Mouse (Mus musculus): ENCODE results near the gene Thumpd1. TPM values are rescaled to one million over a fixed set of nuclear protein-coding genes. Genes with fewer than 3 reads are reported as not detected.

Gene Thumpd1
- total RNA-seq, 1 experiment: 64.1 TPM

GRCm38 (mm10) chr7:119727621-119728020, 7.0 kb upstream of the Thumpd1 start:
- in situ Hi-C loops (cut with MboI; ENCODE audit: low sequenced_read_pairs in 2 of 2, unreplicated experiment in 2 of 2): no loop called here
- no peak overlapping the region for H3K4me3 ChIP-seq (ENCODE audit: insufficient read depth in 1 of 2, low read depth in 1 of 2, low read length in 2 of 2, poor library complexity in 1 of 2, severe bottlenecking in 1 of 2)
- no peaks in the 10 kb centered on the region for H3K4me1 ChIP-seq (ENCODE audit: control insufficient read depth in 2 of 2, insufficient read depth in 2 of 2, low read length in 2 of 2, poor library complexity in 1 of 2)
- no peaks in the 10 kb centered on the region for H3K9me3 ChIP-seq (ENCODE audit: control insufficient read depth, insufficient read depth, low read depth, low read length)
- no peak for TF ChIP-seq HCFC1 (IDR thresholded peaks at IDR 0.05; ENCODE audit: borderline replicate concordance, insufficient read depth, low read length)
- TF ChIP-seq CHD2 (IDR thresholded peaks at IDR 0.05; ENCODE audit: low read depth, low read length): no peak
- TF ChIP-seq ZNF384 (IDR thresholded peaks at IDR 0.05; ENCODE audit: low read depth, low read length): no peak
- TF ChIP-seq ZC3H11A (IDR thresholded peaks at IDR 0.05; ENCODE audit: borderline replicate concordance, low read depth, low read length): no peak
- TF ChIP-seq MAFK (IDR thresholded peaks at IDR 0.05; ENCODE audit: insufficient read depth, low read depth, low read length): no peak
- H3K36me3 ChIP-seq (ENCODE audit: control insufficient read depth, insufficient read depth, low read length, poor library complexity, severe bottlenecking): no peaks in the 10 kb centered on the region
- DNase-seq (ENCODE audit: low read depth, low spot score): no peak
- no peak overlapping the region for H3K9ac ChIP-seq (ENCODE audit: insufficient read depth, low read depth, low read length, poor library complexity, severe bottlenecking)
- no peak overlapping the region for H3K27ac ChIP-seq (ENCODE audit: insufficient read depth, low read depth, low read length, poor library complexity, severe bottlenecking)

- Histone ChIP-seq H3K4me3 (ENCODE audit: insufficient read depth in 1 of 2, low read depth in 1 of 2, low read length in 2 of 2, poor library complexity in 1 of 2, severe bottlenecking in 1 of 2) (peak overlapping the region; percentile 73 to 99), H3K4me1 (ENCODE audit: control insufficient read depth in 2 of 2, insufficient read depth in 2 of 2, low read length in 2 of 2, poor library complexity in 1 of 2) (no peaks in the 10 kb centered on the region; a peak in 1 of 4 replicates), H3K36me3 (ENCODE audit: control insufficient read depth, insufficient read depth, low read length, poor library complexity, severe bottlenecking) (peaks cover 19% of the 10 kb centered on the region), H3K9me3 (ENCODE audit: control insufficient read depth, insufficient read depth, low read depth, low read length) (no peaks in the 10 kb centered on the region), H3K9ac (ENCODE audit: insufficient read depth, low read depth, low read length, poor library complexity, severe bottlenecking) (peak overlapping the region; percentile 99; the same call in 1 of the 2 replicates), H3K27ac (ENCODE audit: insufficient read depth, low read depth, low read length, poor library complexity, severe bottlenecking) (no peak overlapping the region)
- in situ Hi-C loops (cut with MboI; ENCODE audit: low sequenced_read_pairs in 2 of 2, unreplicated experiment in 2 of 2): no loop called here
- TF ChIP-seq MAFK (IDR thresholded peaks at IDR 0.05; ENCODE audit: insufficient read depth, low read depth, low read length) (no peak), ZNF384 (IDR thresholded peaks at IDR 0.05; ENCODE audit: low read depth, low read length) (no peak), ZC3H11A (IDR thresholded peaks at IDR 0.05; ENCODE audit: borderline replicate concordance, low read depth, low read length) (no peak), HCFC1 (IDR thresholded peaks at IDR 0.05; ENCODE audit: borderline replicate concordance, insufficient read depth, low read length) (no peak), CHD2 (IDR thresholded peaks at IDR 0.05; ENCODE audit: low read depth, low read length) (no peak)
- no peak for DNase-seq (ENCODE audit: low read depth, low spot score)
These were observed 331 bp upstream of the Thumpd1 start for GRCm38 (mm10) chr7:119720947-119721310.

DNA sequence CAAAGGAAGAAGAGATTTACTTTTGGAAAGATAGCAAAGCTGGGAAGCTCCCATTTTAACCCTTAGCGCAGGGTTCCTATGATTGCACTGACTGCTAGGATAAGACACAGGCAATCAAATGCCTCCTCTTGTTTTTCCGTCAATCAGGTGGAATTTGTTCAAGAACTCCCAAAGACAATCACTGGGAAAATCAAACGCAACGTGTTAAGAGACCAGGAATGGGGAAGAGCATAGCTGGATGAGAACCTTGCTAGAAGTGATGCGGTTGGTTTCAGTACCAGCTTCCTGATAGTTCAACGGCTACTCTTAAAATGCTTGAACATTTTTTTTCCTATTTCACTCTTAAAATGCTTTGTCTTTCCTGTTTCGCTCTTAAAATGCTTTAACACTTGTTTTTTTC, 6.5 kb downstream of the Thumpd1 start:
- Histone ChIP-seq H3K4me1 (ENCODE audit: control insufficient read depth in 2 of 2, insufficient read depth in 2 of 2, low read length in 2 of 2, poor library complexity in 1 of 2) (no peaks in the 10 kb centered on the region), H3K36me3 (ENCODE audit: control insufficient read depth, insufficient read depth, low read length, poor library complexity, severe bottlenecking) (peaks cover 22% of the 10 kb centered on the region), H3K27ac (ENCODE audit: insufficient read depth, low read depth, low read length, poor library complexity, severe bottlenecking) (no peak overlapping the region), H3K9ac (ENCODE audit: insufficient read depth, low read depth, low read length, poor library complexity, severe bottlenecking) (no peak overlapping the region), H3K9me3 (ENCODE audit: control insufficient read depth, insufficient read depth, low read depth, low read length) (no peaks in the 10 kb centered on the region), H3K4me3 (ENCODE audit: insufficient read depth in 1 of 2, low read depth in 1 of 2, low read length in 2 of 2, poor library complexity in 1 of 2, severe bottlenecking in 1 of 2) (no peak overlapping the region)
- no peak for TF ChIP-seq ZC3H11A (IDR thresholded peaks at IDR 0.05; ENCODE audit: borderline replicate concordance, low read depth, low read length)
- no peak for TF ChIP-seq MAFK (IDR thresholded peaks at IDR 0.05; ENCODE audit: insufficient read depth, low read depth, low read length)
- TF ChIP-seq ZNF384 (IDR thresholded peaks at IDR 0.05; ENCODE audit: low read depth, low read length): no peak
- TF ChIP-seq CHD2 (IDR thresholded peaks at IDR 0.05; ENCODE audit: low read depth, low read length): no peak
- TF ChIP-seq HCFC1 (IDR thresholded peaks at IDR 0.05; ENCODE audit: borderline replicate concordance, insufficient read depth, low read length): no peak
- in situ Hi-C loops (cut with MboI; ENCODE audit: low sequenced_read_pairs in 2 of 2, unreplicated experiment in 2 of 2): no loop called here
- DNase-seq (ENCODE audit: low read depth, low spot score): no peak

DNA sequence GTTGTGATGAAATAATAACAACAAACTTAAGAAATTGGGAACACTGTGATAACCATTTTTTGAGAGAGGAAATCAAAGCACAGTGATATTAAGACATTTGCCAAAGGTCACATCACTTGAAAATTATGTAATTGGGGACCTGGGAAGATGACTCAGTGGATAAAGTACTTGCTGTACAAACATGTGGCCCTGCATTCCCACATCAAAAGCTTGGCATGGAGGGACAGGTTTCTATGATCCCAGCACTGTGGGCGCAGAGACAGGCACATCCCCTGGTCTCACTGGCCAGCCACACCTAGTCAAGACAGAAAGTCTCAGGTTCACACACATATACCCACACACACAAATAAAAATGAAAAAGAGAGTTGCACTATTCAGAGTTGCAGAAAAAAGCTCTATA, 25.7 kb downstream of the Thumpd1 start:
- Histone ChIP-seq H3K27ac (ENCODE audit: insufficient read depth, low read depth, low read length, poor library complexity, severe bottlenecking) (no peak overlapping the region), H3K4me1 (ENCODE audit: control insufficient read depth in 2 of 2, insufficient read depth in 2 of 2, low read length in 2 of 2, poor library complexity in 1 of 2) (peaks cover 0 to 2% of the 10 kb centered on the region in 2 experiments; a peak in 1 of 4 replicates), H3K9me3 (ENCODE audit: control insufficient read depth, insufficient read depth, low read depth, low read length) (no peaks in the 10 kb centered on the region), H3K9ac (ENCODE audit: insufficient read depth, low read depth, low read length, poor library complexity, severe bottlenecking) (no peak overlapping the region), H3K4me3 (ENCODE audit: insufficient read depth in 1 of 2, low read depth in 1 of 2, low read length in 2 of 2, poor library complexity in 1 of 2, severe bottlenecking in 1 of 2) (no peak overlapping the region), H3K36me3 (ENCODE audit: control insufficient read depth, insufficient read depth, low read length, poor library complexity, severe bottlenecking) (no peaks in the 10 kb centered on the region)
- in situ Hi-C loops (cut with MboI; ENCODE audit: low sequenced_read_pairs in 2 of 2, unreplicated experiment in 2 of 2): no loop called here
- no peak for DNase-seq (ENCODE audit: low read depth, low spot score)
- TF ChIP-seq MAFK (IDR thresholded peaks at IDR 0.05; ENCODE audit: insufficient read depth, low read depth, low read length): no peak
- TF ChIP-seq ZC3H11A (IDR thresholded peaks at IDR 0.05; ENCODE audit: borderline replicate concordance, low read depth, low read length): no peak
- TF ChIP-seq HCFC1 (IDR thresholded peaks at IDR 0.05; ENCODE audit: borderline replicate concordance, insufficient read depth, low read length): no peak
- TF ChIP-seq ZNF384 (IDR thresholded peaks at IDR 0.05; ENCODE audit: low read depth, low read length): no peak
- TF ChIP-seq CHD2 (IDR thresholded peaks at IDR 0.05; ENCODE audit: low read depth, low read length): no peak

DNA sequence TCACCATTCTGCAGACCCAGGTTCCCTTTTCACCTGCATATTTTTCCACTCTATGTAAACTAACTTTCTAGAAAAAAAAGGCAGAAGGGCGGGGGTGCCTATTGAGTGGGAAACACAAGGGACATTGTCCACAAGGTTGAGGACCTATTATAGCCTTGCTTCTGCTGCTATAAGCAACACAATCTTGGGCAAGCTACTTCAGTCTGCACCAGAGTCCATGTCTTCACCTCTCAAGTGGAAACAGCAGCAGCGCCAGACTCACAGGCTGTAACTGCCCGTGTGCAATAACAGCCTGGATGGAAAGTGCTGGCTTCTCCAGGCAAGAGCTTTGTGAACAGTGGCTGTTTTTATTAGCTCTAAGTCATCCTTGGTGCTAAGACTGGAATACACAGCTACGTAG, 28.3 kb downstream of the Thumpd1 start:
- DNase-seq (ENCODE audit: low read depth, low spot score): no peak
- in situ Hi-C loops (cut with MboI; ENCODE audit: low sequenced_read_pairs in 2 of 2, unreplicated experiment in 2 of 2): no loop called here
- no peak for TF ChIP-seq ZNF384 (IDR thresholded peaks at IDR 0.05; ENCODE audit: low read depth, low read length)
- TF ChIP-seq CHD2 (IDR thresholded peaks at IDR 0.05; ENCODE audit: low read depth, low read length): no peak
- TF ChIP-seq MAFK (IDR thresholded peaks at IDR 0.05; ENCODE audit: insufficient read depth, low read depth, low read length): no peak
- no peak for TF ChIP-seq HCFC1 (IDR thresholded peaks at IDR 0.05; ENCODE audit: borderline replicate concordance, insufficient read depth, low read length)
- TF ChIP-seq ZC3H11A (IDR thresholded peaks at IDR 0.05; ENCODE audit: borderline replicate concordance, low read depth, low read length): no peak
- Histone ChIP-seq H3K4me1 (ENCODE audit: control insufficient read depth in 2 of 2, insufficient read depth in 2 of 2, low read length in 2 of 2, poor library complexity in 1 of 2) (peaks cover 0 to 2% of the 10 kb centered on the region in 2 experiments; a peak in 1 of 4 replicates), H3K4me3 (ENCODE audit: insufficient read depth in 1 of 2, low read depth in 1 of 2, low read length in 2 of 2, poor library complexity in 1 of 2, severe bottlenecking in 1 of 2) (no peak overlapping the region), H3K9me3 (ENCODE audit: control insufficient read depth, insufficient read depth, low read depth, low read length) (no peaks in the 10 kb centered on the region), H3K27ac (ENCODE audit: insufficient read depth, low read depth, low read length, poor library complexity, severe bottlenecking) (no peak overlapping the region), H3K36me3 (ENCODE audit: control insufficient read depth, insufficient read depth, low read length, poor library complexity, severe bottlenecking) (no peaks in the 10 kb centered on the region), H3K9ac (ENCODE audit: insufficient read depth, low read depth, low read length, poor library complexity, severe bottlenecking) (no peak overlapping the region)
